Mouse (Mus musculus): ENCODE measurements at regions not wholly inside any gene's neighbourhood (a gene's known extent, or its start where the extent isn't known, plus 50 kb on each side); places are given as distances from the start of the nearest gene placed in this dataset.

GRCm38 (mm10) chr13:100893871-100894270 is 60.6 kb upstream of the Slc30a5 start:
- Histone ChIP-seq H3K4me3 (ENCODE audit: low read depth, low read length) (no peak overlapping the region), H3K9me3 (replicated peaks; ENCODE audit: control insufficient read depth, insufficient read depth, low read length, poor library complexity, severe bottlenecking) (no peaks in the 10 kb centered on the region), H3K4me1 (ENCODE audit: control insufficient read depth, insufficient read depth, low read length) (no peaks in the 10 kb centered on the region), H3K9ac (ENCODE audit: low read depth, poor library complexity, severe bottlenecking) (no peak overlapping the region), H3K27ac (ENCODE audit: insufficient read depth, low read length) (no peak overlapping the region), H3K27me3 (ENCODE audit: control insufficient read depth, insufficient read depth, low read length, poor library complexity, severe bottlenecking) (no peaks in the 10 kb centered on the region), H3K36me3 (ENCODE audit: control insufficient read depth, insufficient read depth, low read length, poor library complexity, severe bottlenecking) (no peaks in the 10 kb centered on the region)
- TF ChIP-seq EP300 (IDR thresholded peaks at IDR 0.05; ENCODE audit: insufficient read depth, low read depth, low read length) (no peak), CTCF (IDR thresholded peaks at IDR 0.05; ENCODE audit: low read depth, low read length) (no peak), POLR2A (IDR thresholded peaks at IDR 0.05; ENCODE audit: insufficient read depth, low read length) (no peak)

- no peaks in the 10 kb centered on the region for H3K4me1 ChIP-seq (ENCODE audit: control insufficient read depth, insufficient read depth, low read length)
- TF ChIP-seq EP300 (IDR thresholded peaks at IDR 0.05; ENCODE audit: insufficient read depth, low read depth, low read length) (no peak), POLR2A (IDR thresholded peaks at IDR 0.05; ENCODE audit: insufficient read depth, low read length) (no peak), CTCF (IDR thresholded peaks at IDR 0.05; ENCODE audit: low read depth, low read length) (no peak)
- no peak overlapping the region for H3K4me3 ChIP-seq (ENCODE audit: low read depth, low read length)
- H3K27ac ChIP-seq (ENCODE audit: insufficient read depth, low read length): no peak overlapping the region
- no peaks in the 10 kb centered on the region for H3K36me3 ChIP-seq (ENCODE audit: control insufficient read depth, insufficient read depth, low read length, poor library complexity, severe bottlenecking)
- no peaks in the 10 kb centered on the region for H3K27me3 ChIP-seq (ENCODE audit: control insufficient read depth, insufficient read depth, low read length, poor library complexity, severe bottlenecking)
- H3K9me3 ChIP-seq (replicated peaks; ENCODE audit: control insufficient read depth, insufficient read depth, low read length, poor library complexity, severe bottlenecking): no peaks in the 10 kb centered on the region
- H3K9ac ChIP-seq (ENCODE audit: low read depth, poor library complexity, severe bottlenecking): no peak overlapping the region
Observed at GRCm38 (mm10) chr13:100893096-100893495, 59.9 kb upstream of the Slc30a5 start.

GRCm38 (mm10) chr13:100892647-100893071 is 59.4 kb upstream of the Slc30a5 start:
- H3K27ac ChIP-seq (ENCODE audit: insufficient read depth, low read length): no peak overlapping the region
- H3K4me1 ChIP-seq (ENCODE audit: control insufficient read depth, insufficient read depth, low read length): no peaks in the 10 kb centered on the region
- H3K36me3 ChIP-seq (ENCODE audit: control insufficient read depth, insufficient read depth, low read length, poor library complexity, severe bottlenecking): no peaks in the 10 kb centered on the region
- TF ChIP-seq EP300 (IDR thresholded peaks at IDR 0.05; ENCODE audit: insufficient read depth, low read depth, low read length) (no peak), POLR2A (IDR thresholded peaks at IDR 0.05; ENCODE audit: insufficient read depth, low read length) (no peak), CTCF (IDR thresholded peaks at IDR 0.05; ENCODE audit: low read depth, low read length) (no peak)
- H3K4me3 ChIP-seq (ENCODE audit: low read depth, low read length): no peak overlapping the region
- H3K9ac ChIP-seq (ENCODE audit: low read depth, poor library complexity, severe bottlenecking): no peak overlapping the region
- H3K9me3 ChIP-seq (replicated peaks; ENCODE audit: control insufficient read depth, insufficient read depth, low read length, poor library complexity, severe bottlenecking): no peaks in the 10 kb centered on the region
- H3K27me3 ChIP-seq (ENCODE audit: control insufficient read depth, insufficient read depth, low read length, poor library complexity, severe bottlenecking): no peaks in the 10 kb centered on the region

GRCm38 (mm10) chr13:100892204-100892603 is 59.0 kb upstream of the Slc30a5 start:
- no peaks in the 10 kb centered on the region for H3K4me1 ChIP-seq (ENCODE audit: control insufficient read depth, insufficient read depth, low read length)
- H3K9me3 ChIP-seq (replicated peaks; ENCODE audit: control insufficient read depth, insufficient read depth, low read length, poor library complexity, severe bottlenecking): no peaks in the 10 kb centered on the region
- H3K4me3 ChIP-seq (ENCODE audit: low read depth, low read length): no peak overlapping the region
- TF ChIP-seq POLR2A (IDR thresholded peaks at IDR 0.05; ENCODE audit: insufficient read depth, low read length) (no peak), CTCF (IDR thresholded peaks at IDR 0.05; ENCODE audit: low read depth, low read length) (peak; percentile 99)
- H3K27ac ChIP-seq (ENCODE audit: insufficient read depth, low read length): no peak overlapping the region
- H3K27me3 ChIP-seq (ENCODE audit: control insufficient read depth, insufficient read depth, low read length, poor library complexity, severe bottlenecking): no peaks in the 10 kb centered on the region
- no peak overlapping the region for H3K9ac ChIP-seq (ENCODE audit: low read depth, poor library complexity, severe bottlenecking)
- H3K36me3 ChIP-seq (ENCODE audit: control insufficient read depth, insufficient read depth, low read length, poor library complexity, severe bottlenecking): no peaks in the 10 kb centered on the region

- Histone ChIP-seq H3K27me3 (ENCODE audit: control insufficient read depth, insufficient read depth, low read length, poor library complexity, severe bottlenecking) (no peaks in the 10 kb centered on the region), H3K36me3 (ENCODE audit: control insufficient read depth, insufficient read depth, low read length, poor library complexity, severe bottlenecking) (no peaks in the 10 kb centered on the region), H3K9me3 (replicated peaks; ENCODE audit: control insufficient read depth, insufficient read depth, low read length, poor library complexity, severe bottlenecking) (no peaks in the 10 kb centered on the region), H3K27ac (ENCODE audit: insufficient read depth, low read length) (no peak overlapping the region), H3K9ac (ENCODE audit: low read depth, poor library complexity, severe bottlenecking) (no peak overlapping the region), H3K4me1 (ENCODE audit: control insufficient read depth, insufficient read depth, low read length) (no peaks in the 10 kb centered on the region), H3K4me3 (ENCODE audit: low read depth, low read length) (no peak overlapping the region)
- TF ChIP-seq EP300 (IDR thresholded peaks at IDR 0.05; ENCODE audit: insufficient read depth, low read depth, low read length): no peak
- no peak for TF ChIP-seq POLR2A (IDR thresholded peaks at IDR 0.05; ENCODE audit: insufficient read depth, low read length)
- TF ChIP-seq CTCF (IDR thresholded peaks at IDR 0.05; ENCODE audit: low read depth, low read length): no peak
Observed at GRCm38 (mm10) chr13:100890457-100890856, 57.2 kb upstream of the Slc30a5 start.

GRCm38 (mm10) chr13:100888481-100888880 is 55.3 kb upstream of the Slc30a5 start:
- H3K27ac ChIP-seq (ENCODE audit: insufficient read depth, low read length): no peak overlapping the region
- H3K36me3 ChIP-seq (ENCODE audit: control insufficient read depth, insufficient read depth, low read length, poor library complexity, severe bottlenecking): no peaks in the 10 kb centered on the region
- TF ChIP-seq EP300 (IDR thresholded peaks at IDR 0.05; ENCODE audit: insufficient read depth, low read depth, low read length) (no peak), CTCF (IDR thresholded peaks at IDR 0.05; ENCODE audit: low read depth, low read length) (no peak)
- no peak overlapping the region for H3K9ac ChIP-seq (ENCODE audit: low read depth, poor library complexity, severe bottlenecking)
- no peaks in the 10 kb centered on the region for H3K27me3 ChIP-seq (ENCODE audit: control insufficient read depth, insufficient read depth, low read length, poor library complexity, severe bottlenecking)
- no peak overlapping the region for H3K4me3 ChIP-seq (ENCODE audit: low read depth, low read length)
- no peaks in the 10 kb centered on the region for H3K4me1 ChIP-seq (ENCODE audit: control insufficient read depth, insufficient read depth, low read length)
- no peaks in the 10 kb centered on the region for H3K9me3 ChIP-seq (replicated peaks; ENCODE audit: control insufficient read depth, insufficient read depth, low read length, poor library complexity, severe bottlenecking)

Data from ES-Bruce4 (cell line).